Mouse (Mus musculus) E14TG2a.4 (cell line): ENCODE measurements around the gene Cnot6.

ENCODE experiments used
- CTCF ChIP-seq: conservative IDR thresholded peaks from 2 replicates; pipeline ENCODE4 v1.5.1; 2014; ENCODE audit warnings: low read length
- POU5F1 ChIP-seq: IDR thresholded peaks from 2 replicates; pipeline ENCODE4 v1.6.1; 2014; ENCODE audit warnings: low read length, borderline replicate concordance

GRCm38 (mm10) chr11:49758096-49758495, 45.6 kb upstream of the Cnot6 start:
- no peak for TF ChIP-seq CTCF
- TF ChIP-seq POU5F1, result no peak
